Mouse (Mus musculus): ENCODE results near the gene Adrm1.

- TF ChIP-seq CTCF (IDR thresholded peaks at IDR 0.05; ENCODE audit: extremely low read depth, insufficient read depth, low read length) = no peak
- no peak for TF ChIP-seq POLR2A (IDR thresholded peaks at IDR 0.05; ENCODE audit: extremely low read depth, insufficient read depth, low read length)
Observed at GRCm38 (mm10) chr2:180205956-180206280, 34.6 kb downstream of the Adrm1 start.
